Mouse (Mus musculus): Measurements from ENCODE around the gene Dpp7.

DNA sequence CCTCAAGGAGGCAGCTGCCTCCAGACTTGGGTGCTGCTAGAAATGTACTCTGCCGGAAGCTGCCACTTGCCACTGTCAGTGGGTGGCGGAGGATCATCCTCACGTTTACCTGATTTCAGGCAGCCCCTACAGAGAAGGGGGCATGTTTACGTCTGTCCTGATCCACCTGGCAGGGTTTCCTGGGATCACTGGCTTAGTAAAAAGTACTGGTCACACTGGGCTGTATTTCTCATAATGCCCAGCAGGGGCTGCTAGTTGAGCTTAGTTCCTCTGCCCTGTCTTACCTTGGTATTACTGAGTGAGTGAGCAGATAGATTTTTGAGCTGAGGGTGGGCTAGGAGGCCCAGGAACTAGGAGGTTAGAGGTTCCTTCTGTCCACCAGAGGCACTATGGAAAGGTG is 20.4 kb upstream of the Dpp7 start:
- TF ChIP-seq CTCF (IDR thresholded peaks at IDR 0.05; ENCODE audit: low read depth, low read length) (peak; percentile 35), POLR2A (IDR thresholded peaks at IDR 0.05; ENCODE audit: insufficient read depth, low read length) (no peak), EP300 (IDR thresholded peaks at IDR 0.05; ENCODE audit: insufficient read depth, low read depth, low read length) (no peak)
